Mouse (Mus musculus) E14TG2a.4 (cell line): ENCODE results near the gene Arhgef3.

Experiments
- CTCF ChIP-seq: conservative IDR thresholded peaks from 2 replicates; pipeline ENCODE4 v1.5.1; 2014; ENCODE audit warnings: low read length
- NANOG ChIP-seq: IDR thresholded peaks from 2 replicates; pipeline ENCODE4 v1.6.1; 2014; ENCODE audit warnings: borderline replicate concordance, low read length, mixed read lengths
- POU5F1 ChIP-seq: IDR thresholded peaks from 2 replicates; pipeline ENCODE4 v1.6.1; 2014; ENCODE audit warnings: low read length, borderline replicate concordance

DNA sequence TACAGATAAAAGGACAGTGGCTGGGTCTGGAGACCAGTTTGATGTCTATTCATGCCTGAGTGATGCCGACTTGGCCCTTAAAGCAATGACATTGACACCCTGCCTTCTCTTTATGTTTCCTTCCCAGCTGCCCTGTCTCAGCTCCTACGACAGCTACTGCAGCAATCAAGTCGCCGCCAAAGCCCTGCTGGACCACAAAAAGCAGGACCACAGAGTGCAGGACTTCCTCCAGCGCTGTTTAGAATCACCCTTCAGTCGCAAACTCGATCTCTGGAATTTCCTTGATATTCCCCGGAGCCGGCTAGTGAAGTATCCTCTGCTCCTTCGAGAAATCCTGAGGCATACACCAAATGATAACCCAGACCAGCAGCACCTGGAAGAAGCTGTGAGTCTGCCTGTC, 279.1 kb downstream of the Arhgef3 start:
- TF ChIP-seq CTCF (no peak), NANOG (no peak), POU5F1 (no peak)
